Mouse (Mus musculus): ENCODE data around the gene Aplp2.

DNA sequence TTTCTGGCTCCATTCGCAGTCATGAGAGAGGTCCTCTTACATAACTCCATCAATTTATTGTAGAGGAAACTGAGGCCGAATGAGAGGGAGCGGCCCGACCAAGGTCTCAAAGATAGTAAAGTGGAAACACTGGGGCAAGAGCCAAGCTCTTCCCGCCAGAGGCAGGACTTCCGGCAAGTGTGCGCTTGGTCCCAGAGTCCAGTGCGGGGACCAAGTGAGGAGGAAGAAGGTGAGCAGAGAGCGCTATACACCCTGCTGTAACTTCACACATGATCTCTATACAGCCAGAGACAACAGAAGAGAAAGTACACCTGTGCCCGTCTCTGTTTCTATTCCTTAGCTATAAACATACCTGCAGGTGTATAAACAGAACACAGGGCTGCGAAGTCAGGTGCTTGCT lies 94.5 kb downstream of the Aplp2 start:
- TF ChIP-seq CTCF (IDR thresholded peaks at IDR 0.05; ENCODE audit: control insufficient read depth, insufficient read depth, insufficient read length) (no peak), FOSL1 (IDR thresholded peaks at IDR 0.05; ENCODE audit: insufficient read depth, low read length, poor library complexity, severe bottlenecking) (no peak), USF1 (IDR thresholded peaks at IDR 0.05; ENCODE audit: low read depth) (no peak), MAX (IDR thresholded peaks at IDR 0.05) (no peak), MYOG (IDR thresholded peaks at IDR 0.05; ENCODE audit: control insufficient read depth, extremely low read depth, insufficient read length) (no peak)

All from C2C12 (cell line).